Mouse (Mus musculus) heart, embryonic 14.5 days (tissue): Measurements from ENCODE around the gene Pcgf1. TPM values are rescaled to one million over a fixed set of nuclear protein-coding genes. Genes with fewer than 3 reads are reported as not detected.

Experiments
- ATAC-seq: fragments of 200-750 bp; cut with Nextera tagmentation; 2 replicates; pipeline ENCODE4 v1.8.0; 2017; ENCODE audit warnings: low read depth, moderate TSS enrichment; ENCODE audit not compliant: insufficient number of reproducible peaks, insufficient read depth, low FRiP score
- H3K27ac ChIP-seq, 2 experiments: fragments of 200-500 bp in 1 of 2; fragments of 300-500 bp in 1 of 2; sonication (generic) in 1 of 2; replicated peaks in 1 of 2; 2 replicates each; pipeline ENCODE4 v1.5.1; 2012 to 2014; ENCODE audit warnings: low read depth in 2 of 2, low read length in 2 of 2, control low read depth in 1 of 2, mild to moderate bottlenecking in 1 of 2, mixed read lengths in 1 of 2; ENCODE audit not compliant: control insufficient read depth in 1 of 2, insufficient read depth in 1 of 2
- H3K27me3 ChIP-seq: fragments of 300-500 bp; sonication (generic); 2 replicates; pipeline ENCODE4 v1.6.1; 2014; ENCODE audit warnings: mild to moderate bottlenecking, low read length, control low read depth; ENCODE audit not compliant: control insufficient read depth, insufficient read depth
- H3K36me3 ChIP-seq: fragments of 300-500 bp; sonication (generic); 2 replicates; pipeline ENCODE4 v1.6.1; 2014; ENCODE audit warnings: mild to moderate bottlenecking, control low read depth, low read length, mixed read lengths; ENCODE audit not compliant: control insufficient read depth, insufficient read depth
- H3K4me1 ChIP-seq, 2 experiments: fragments of 200-500 bp in 1 of 2; fragments of 300-500 bp in 1 of 2; sonication (generic) in 1 of 2; 2 replicates each; pipeline ENCODE4 v1.6.1; 2012 to 2014; ENCODE audit warnings: low read length in 2 of 2, control low read depth in 1 of 2, mixed read lengths in 1 of 2; ENCODE audit not compliant: control insufficient read depth in 2 of 2, insufficient read depth in 2 of 2
- H3K4me2 ChIP-seq: fragments of 300-500 bp; sonication (generic); 2 replicates; pipeline ENCODE4 v1.6.1; 2014; ENCODE audit warnings: mild to moderate bottlenecking, low read length
- H3K4me3 ChIP-seq, 2 experiments: fragments of 200-500 bp in 1 of 2; fragments of 300-500 bp in 1 of 2; sonication (generic) in 1 of 2; 2 replicates each; pipeline ENCODE4 v1.5.1; 2012 to 2014; ENCODE audit warnings: low read length in 2 of 2, mild to moderate bottlenecking in 2 of 2, control low read depth in 1 of 2, low read depth in 1 of 2, moderate library complexity in 1 of 2; ENCODE audit not compliant: control insufficient read depth in 1 of 2, insufficient read depth in 1 of 2
- H3K9ac ChIP-seq: fragments of 300-500 bp; sonication (generic); 2 replicates; pipeline ENCODE4 v1.6.1; 2014; ENCODE audit warnings: mild to moderate bottlenecking, low read length
- H3K9me3 ChIP-seq: fragments of 300-500 bp; sonication (generic); 2 replicates; pipeline ENCODE4 v1.6.1; 2016; ENCODE audit warnings: low read length, control low read depth; ENCODE audit not compliant: control insufficient read depth
- WGBS: fragments of 180-500 bp; shearing (Covaris S2); extraction: QIAGEN DNeasy Blood & Tissue Kit; methylation state at CpG from one replicate; pipeline ENCODE4 v1.1.7; 2014; 5-methylcytosine and 5-hydroxymethylcytosine counted together
- microRNA counts: library from miRNA; unstranded; fragments of <30 nt; microRNA quantifications from one replicate; lab custom pipeline; 2016
- microRNA-seq: library from miRNA; unstranded; fragments of <30 nt; microRNA quantifications from one replicate; pipeline ENCODE4, GENCODE M21; 2016
- polyA plus RNA-seq: library from polyadenylated mRNA; unstranded; fragments of >200 nt; fragmentation: Nextera tagmentation; extraction: Ambion mirVana; gene quantifications from 2 replicates; pipeline ENCODE4 v1.2.1, GENCODE M21; 2014

Gene Pcgf1
- polyA plus RNA-seq, 1 experiment from 2014 or later, result 16.8 TPM

- peaks cover 24 to 33% of the 10 kb centered on the region in 2 experiments for H3K4me1 ChIP-seq
- peak overlapping the region; percentile 88 to 89 for H3K27ac ChIP-seq
- WGBS, result 2% methylated on average over 49 of the region's 52 CpGs
- H3K36me3 ChIP-seq, result peaks cover 32% of the 10 kb centered on the region
- peak overlapping the region; percentile 99 for H3K4me2 ChIP-seq
- no peaks in the 10 kb centered on the region for H3K9me3 ChIP-seq
- peak overlapping the region; percentile 74 to 79 for H3K4me3 ChIP-seq
- H3K27me3 ChIP-seq, result no peaks in the 10 kb centered on the region
- H3K9ac ChIP-seq, result peak overlapping the region; percentile 90
- ATAC-seq, result peak; percentile 6; the same call in 1 of the 2 replicates
Measured at GRCm38 (mm10) chr6:83121863-83122710, 44.4 kb downstream of the Pcgf1 start.

GRCm38 (mm10) chr6:83122961-83123360 lies 45.3 kb downstream of the Pcgf1 start:
- no peak for ATAC-seq
- no peak overlapping the region for H3K4me2 ChIP-seq

GRCm38 (mm10) chr6:83124851-83125312 lies 47.2 kb downstream of the Pcgf1 start:
- Histone ChIP-seq H3K9me3 (no peaks in the 10 kb centered on the region), H3K36me3 (0 out of 2 replicates have a peak, but pooled peaks cover 6% of the 10 kb centered on the region), H3K4me2 (peak overlapping the region; percentile 88), H3K4me1 (peaks cover 20 to 30% of the 10 kb centered on the region in 2 experiments), H3K4me3 (peak overlapping the region; percentile 69 to 80), H3K27ac (0 out of 4 replicates have a peak overlapping the region, but pooled peaks of 1 of the 2 experiments have one; percentile 46), H3K9ac (peak overlapping the region; percentile 81), H3K27me3 (no peaks in the 10 kb centered on the region)
- no peak for ATAC-seq
- WGBS, result under 1% methylated on average over 30 of the region's 30 CpGs

More at GRCm38 (mm10) chr6:83122961-83123360, 45.3 kb downstream of the Pcgf1 start:
- no peak overlapping the region for H3K27ac ChIP-seq
- no peak overlapping the region for H3K4me3 ChIP-seq
- no peaks in the 10 kb centered on the region for H3K27me3 ChIP-seq
- H3K9me3 ChIP-seq, result no peaks in the 10 kb centered on the region
- peaks cover 23% of the 10 kb centered on the region for H3K36me3 ChIP-seq
- WGBS, result 83% methylated on average over 5 of the region's 5 CpGs
- H3K9ac ChIP-seq, result no peak overlapping the region
- peaks cover 24 to 33% of the 10 kb centered on the region in 2 experiments for H3K4me1 ChIP-seq

- no peak for ATAC-seq
- peak within 1 kb of the TSS; percentile 88 for H3K4me2 ChIP-seq
- WGBS, result 26% methylated on average over 5 of the region's 5 CpGs
- H3K9me3 ChIP-seq, result no peaks in the 10 kb centered on the region
- 0 out of 4 replicates have a peak within 1 kb of the TSS, but pooled peaks of 1 of the 2 experiments have one; percentile 46 for H3K27ac ChIP-seq
- peaks cover 16 to 25% of the 10 kb centered on the region in 2 experiments for H3K4me1 ChIP-seq
- H3K4me3 ChIP-seq, result peak within 1 kb of the TSS; percentile 69 to 80
- no peaks in the 10 kb centered on the region for H3K27me3 ChIP-seq
- 0 out of 2 replicates have a peak, but pooled peaks cover 6% of the 10 kb centered on the region for H3K36me3 ChIP-seq
- peak within 1 kb of the TSS; percentile 81 for H3K9ac ChIP-seq
Measured at GRCm38 (mm10) chr6:83125331-83125730, 47.7 kb downstream of the Pcgf1 start, which contains the start of gene Ino80b. Gene Ino80b (minus strand): TSS chr6:83125431.

GRCm38 (mm10) chr6:83127419-83127818 lies 49.8 kb downstream of the Pcgf1 start:
- Histone ChIP-seq H3K4me1 (peaks cover 9 to 16% of the 10 kb centered on the region in 2 experiments), H3K9ac (no peak overlapping the region), H3K9me3 (no peaks in the 10 kb centered on the region), H3K27ac (no peak overlapping the region), H3K4me2 (no peak overlapping the region), H3K4me3 (no peak overlapping the region), H3K36me3 (0 out of 2 replicates have a peak, but pooled peaks cover 6% of the 10 kb centered on the region), H3K27me3 (no peaks in the 10 kb centered on the region)
- WGBS, result 93% methylated on average over 5 of the region's 5 CpGs
- ATAC-seq, result no peak

MicroRNAs within 50 kb of the gene (microRNA counts, 519-probe panel; counts per million panel counts)
- 322 counts per million, percentile 70 among the panel's probes with 10 or more counts for microRNA mmu-miR-3470a+mmu-miR-3470b (lab: Ali Mortazavi, UCI)

Small RNA genes lying within 50 kb of the gene (microRNA-seq; reads per million reads assigned to microRNA genes)
- gene Mir3470a, result not detected
- not detected for gene Mir7040

Other genes starting within 250 kb of the Pcgf1 start
- gene Sema4f, start 138.1 kb upstream of the Pcgf1 start, polyA plus RNA-seq, result not detected in 2 replicates
- gene M1ap, start 131.0 kb upstream of the Pcgf1 start, polyA plus RNA-seq, result 0.35 and 1.4 TPM in 2 replicates
- gene Dok1, start 44.4 kb upstream of the Pcgf1 start, polyA plus RNA-seq, result 4.3 and 6.4 TPM in 2 replicates
- 3.8 and 6.2 TPM in 2 replicates for gene Loxl3, start 43.7 kb upstream of the Pcgf1 start, polyA plus RNA-seq
- gene Aup1, start 23.3 kb upstream of the Pcgf1 start, polyA plus RNA-seq, result 87.8 and 95.5 TPM in 2 replicates
- 42.8 and 47.6 TPM in 2 replicates for gene Htra2, start 22.6 kb upstream of the Pcgf1 start, polyA plus RNA-seq
- gene Dqx1, start 20.0 kb upstream of the Pcgf1 start, polyA plus RNA-seq, result 0.38 and 0.46 TPM in 2 replicates
- 0.30 and 1.9 TPM in 2 replicates for gene Tlx2, start 7.6 kb upstream of the Pcgf1 start, polyA plus RNA-seq
- gene Lbx2, start 8.5 kb downstream of the Pcgf1 start, polyA plus RNA-seq, result 0.28 TPM in 1 of 2 replicates, not detected in the other
- 1.6 and 2.2 TPM in 2 replicates for gene Ccdc142, start 23.7 kb downstream of the Pcgf1 start, polyA plus RNA-seq
- gene Gm42688, start 23.7 kb downstream of the Pcgf1 start, polyA plus RNA-seq, result 1.3 and 1.5 TPM in 2 replicates
- 179 and 180 TPM in 2 replicates for gene Mrpl53, start 31.2 kb downstream of the Pcgf1 start, polyA plus RNA-seq
- 17.8 and 21.6 TPM in 2 replicates for gene Mogs, start 37.6 kb downstream of the Pcgf1 start, polyA plus RNA-seq
- 76.0 and 94.5 TPM in 2 replicates for gene Wbp1, start 43.7 kb downstream of the Pcgf1 start, polyA plus RNA-seq
- gene Ino80b, start 47.6 kb downstream of the Pcgf1 start, polyA plus RNA-seq, result 10.3 and 11.3 TPM in 2 replicates
- gene Rtkn, start 57.6 kb downstream of the Pcgf1 start, polyA plus RNA-seq, result 9.9 and 11.6 TPM in 2 replicates
- 6.0 and 6.2 TPM in 2 replicates for gene Wdr54, start 78.5 kb downstream of the Pcgf1 start, polyA plus RNA-seq
- gene 1700003E16Rik, start 78.5 kb downstream of the Pcgf1 start, polyA plus RNA-seq, result 0.31 and 0.43 TPM in 2 replicates
- 53.1 and 60.2 TPM in 2 replicates for gene Dctn1, start 88.1 kb downstream of the Pcgf1 start, polyA plus RNA-seq
- 0.11 and 0.16 TPM in 2 replicates for gene Slc4a5, start 142.0 kb downstream of the Pcgf1 start, polyA plus RNA-seq
- gene Mthfd2, start 248.0 kb downstream of the Pcgf1 start, polyA plus RNA-seq, result 23.2 and 24.1 TPM in 2 replicates
- gene Mob1a, start 248.1 kb downstream of the Pcgf1 start, polyA plus RNA-seq, result 34.9 and 36.2 TPM in 2 replicates